Mouse (Mus musculus) G1E (cell line): ENCODE data around the gene Meis2. TPM values are rescaled to one million over a fixed set of nuclear protein-coding genes. Genes with fewer than 3 reads are reported as not detected.

ENCODE experiments used
- ATAC-seq: 2 replicates; pipeline ENCODE4 v1.8.0; 2016; ENCODE audit warnings: mild to moderate bottlenecking; ENCODE audit not compliant: insufficient number of reproducible peaks, poor library complexity, low FRiP score, severe bottlenecking; ENCODE audit errors: extremely low read depth
- DNase-seq: peaks from one replicate; pipeline ENCODE4 v3.0.0; 2012; ENCODE audit warnings: low spot score
- H3K27me3 ChIP-seq: 2 replicates; pipeline ENCODE4 v1.6.1; 2012; ENCODE audit warnings: mild to moderate bottlenecking, low read length, inconsistent platforms; ENCODE audit not compliant: insufficient read depth
- H3K36me3 ChIP-seq: replicated peaks from 2 replicates; pipeline ENCODE3; 2012; ENCODE audit warnings: mild to moderate bottlenecking, inconsistent platforms
- H3K4me1 ChIP-seq: 2 replicates; pipeline ENCODE4 v1.6.1; 2012; ENCODE audit warnings: low read depth, low read length, inconsistent platforms, mixed read lengths; ENCODE audit not compliant: insufficient read depth
- H3K4me3 ChIP-seq: 2 replicates; pipeline ENCODE4 v1.5.1; 2012; ENCODE audit warnings: low read depth, mild to moderate bottlenecking, inconsistent platforms, low read length, moderate library complexity, mixed read lengths
- H3K9me3 ChIP-seq: replicated peaks from 2 replicates; pipeline ENCODE4 v1.6.1; 2012; ENCODE audit warnings: inconsistent platforms
- CTCF ChIP-seq: IDR thresholded peaks from 2 replicates; pipeline ENCODE4 v1.5.1; 2012; ENCODE audit warnings: low read depth, low read length, inconsistent platforms, mixed read lengths
- GATA1 ChIP-seq: IDR thresholded peaks from 2 replicates; pipeline ENCODE4 v1.6.1; 2012; ENCODE audit warnings: borderline replicate concordance, low read length, inconsistent platforms, mixed read lengths
- GATA2 ChIP-seq: IDR thresholded peaks from 2 replicates; pipeline ENCODE4 v1.6.1; 2012; ENCODE audit warnings: low read depth, low read length, inconsistent platforms, borderline replicate concordance
- POLR2AphosphoS5 ChIP-seq: IDR thresholded peaks from 2 replicates; pipeline ENCODE4 v1.6.1; 2012; ENCODE audit warnings: low read depth, low read length, inconsistent platforms; ENCODE audit not compliant: insufficient replicate concordance
- TAL1 ChIP-seq: conservative IDR thresholded peaks from 2 replicates; pipeline ENCODE4 v1.6.1; 2012; ENCODE audit warnings: low read depth, low read length, inconsistent platforms, mixed read lengths
- polyA plus RNA-seq: library from polyadenylated mRNA; stranded (reverse); fragments of >175 nt; gene quantifications from 2 replicates; pipeline ENCODE4 v1.2.3, GENCODE M21; 2012
- total RNA-seq, 2 experiments: library from RNA; stranded (forward) in 1 of 2; stranded (reverse) in 1 of 2; fragments of 200-1000 nt in 1 of 2; fragments of >200 nt in 1 of 2; fragmentation: Nextera tagmentation in 1 of 2; gene quantifications; 2 replicates each; pipeline ENCODE4 v1.2.3; 2014 to 2017

The Meis2 gene
- total and polyA plus RNA-seq, 3 experiments, result 0.27 to 4.3 (median 3.2) TPM

GRCm38 (mm10) chr2:116055686-116056620 is 9.7 kb downstream of the Meis2 start:
- no peak overlapping the region for H3K4me3 ChIP-seq
- H3K27me3 ChIP-seq, result no peaks in the 10 kb centered on the region
- TF ChIP-seq TAL1 (no peak), POLR2AphosphoS5 (no peak), CTCF (no peak), GATA1 (no peak), GATA2 (no peak)
- H3K9me3 ChIP-seq, result peaks cover 23% of the 10 kb centered on the region
- no peak for ATAC-seq
- no peak for DNase-seq
- H3K36me3 ChIP-seq, result no peaks in the 10 kb centered on the region
- H3K4me1 ChIP-seq, result no peaks in the 10 kb centered on the region

GRCm38 (mm10) chr2:116053931-116054330 is 11.7 kb downstream of the Meis2 start:
- no peak for DNase-seq
- ATAC-seq, result no peak
- H3K9me3 ChIP-seq, result peaks cover 23% of the 10 kb centered on the region
- H3K36me3 ChIP-seq, result no peaks in the 10 kb centered on the region
- H3K4me3 ChIP-seq, result no peak overlapping the region
- no peaks in the 10 kb centered on the region for H3K27me3 ChIP-seq
- TF ChIP-seq GATA2 (no peak), GATA1 (no peak), POLR2AphosphoS5 (no peak), TAL1 (no peak), CTCF (no peak)
- H3K4me1 ChIP-seq, result no peaks in the 10 kb centered on the region

GRCm38 (mm10) chr2:116052688-116053421 is 12.8 kb downstream of the Meis2 start:
- ATAC-seq (no peak), DNase-seq (no peak)
- Histone ChIP-seq H3K4me3 (no peak overlapping the region), H3K27me3 (no peaks in the 10 kb centered on the region), H3K9me3 (peaks cover 22% of the 10 kb centered on the region), H3K4me1 (no peaks in the 10 kb centered on the region), H3K36me3 (no peaks in the 10 kb centered on the region)
- TF ChIP-seq GATA1 (no peak), CTCF (no peak), TAL1 (no peak), POLR2AphosphoS5 (no peak), GATA2 (no peak)

GRCm38 (mm10) chr2:116051906-116052614 is 13.6 kb downstream of the Meis2 start:
- Histone ChIP-seq H3K9me3 (peaks cover 25% of the 10 kb centered on the region), H3K4me3 (no peak overlapping the region), H3K27me3 (no peaks in the 10 kb centered on the region), H3K36me3 (no peaks in the 10 kb centered on the region), H3K4me1 (no peaks in the 10 kb centered on the region)
- ATAC-seq, result no peak
- no peak for TF ChIP-seq GATA1
- DNase-seq, result no peak

GRCm38 (mm10) chr2:116049710-116050109 is 15.9 kb downstream of the Meis2 start:
- DNase-seq (no peak), ATAC-seq (no peak)
- H3K27me3 ChIP-seq, result no peaks in the 10 kb centered on the region
- no peak overlapping the region for H3K4me3 ChIP-seq
- no peaks in the 10 kb centered on the region for H3K36me3 ChIP-seq
- peaks cover 19% of the 10 kb centered on the region for H3K9me3 ChIP-seq
- no peaks in the 10 kb centered on the region for H3K4me1 ChIP-seq
- TF ChIP-seq TAL1 (no peak), POLR2AphosphoS5 (no peak), GATA2 (no peak), CTCF (no peak), GATA1 (no peak)

GRCm38 (mm10) chr2:116047365-116047764 is 18.3 kb downstream of the Meis2 start:
- H3K27me3 ChIP-seq, result no peaks in the 10 kb centered on the region
- TF ChIP-seq GATA2 (no peak), GATA1 (no peak), CTCF (no peak), POLR2AphosphoS5 (no peak), TAL1 (no peak)
- DNase-seq, result no peak
- H3K4me3 ChIP-seq, result no peak overlapping the region
- H3K9me3 ChIP-seq, result peaks cover 19% of the 10 kb centered on the region
- H3K36me3 ChIP-seq, result no peaks in the 10 kb centered on the region
- H3K4me1 ChIP-seq, result no peaks in the 10 kb centered on the region
- no peak for ATAC-seq
